Mouse (Mus musculus): Measurements from ENCODE around the gene Adamts1. TPM values are rescaled to one million over a fixed set of nuclear protein-coding genes. Genes with fewer than 3 reads are reported as not detected.

Gene Adamts1
- 10 to 100 TPM; 31.7 to 32.8 TPM for total RNA-seq (2021)
- polyA plus RNA-seq (2012; rRNA removed) = 18.4 and 23.4 TPM in 2 replicates
- long read RNA-seq, full-length matches to known transcripts = 48 of 54 reads
- long read RNA-seq, partial matches to known transcripts = 0 of 54 reads
- long read RNA-seq, other reads (novel, unspliced or antisense) = 6 of 54 reads

DNA sequence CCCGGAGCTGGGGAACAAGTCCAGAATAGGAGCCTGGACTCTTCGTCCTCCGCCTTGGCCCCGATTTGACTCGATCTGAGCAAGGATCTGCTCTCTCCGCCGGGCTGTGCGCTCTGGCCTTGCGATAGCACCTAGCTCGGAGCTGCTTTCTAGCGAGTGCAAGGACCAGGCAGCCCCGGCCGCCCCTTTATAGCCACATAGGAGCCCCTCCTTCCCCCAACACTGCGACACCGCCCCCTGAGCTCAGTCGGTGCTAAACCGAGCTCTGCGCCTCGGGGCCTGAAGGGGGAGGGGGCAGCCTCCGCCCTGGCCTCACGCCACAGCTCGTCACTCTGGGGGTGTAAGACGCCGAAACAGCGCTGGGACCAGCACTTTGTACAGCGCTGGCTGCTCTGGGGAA is at the start of gene Adamts1:
Gene Adamts1, minus strand, starts transcription at position 160 of the 400 bp plus-strand sequence.
- no peaks in the 10 kb centered on the region for H3K27me3 ChIP-seq (ENCODE audit: control insufficient read depth, insufficient read depth, low read length)
- H3K4me1 ChIP-seq (ENCODE audit: control insufficient read depth, insufficient read depth, low read length) = peaks cover 8% of the 10 kb centered on the region
- WGBS = under 1% methylated on average over 26 of the region's 26 CpGs
- intact Hi-C loops (cut with DNase I) = loop anchor here (5.0 to 10.0 kb wide), 7 partner anchors 78 to 1592 kb away; no protein-coding TSS in a partner anchor
- H3K27ac ChIP-seq = peak within 1 kb of the TSS; percentile 96
- H3K9ac ChIP-seq (ENCODE audit: low read depth, low read length) = peak within 1 kb of the TSS; percentile 94
- H3K36me3 ChIP-seq (ENCODE audit: control insufficient read depth, insufficient read depth, low read length) = peaks cover 13% of the 10 kb centered on the region
- TF ChIP-seq EP300 (IDR thresholded peaks at IDR 0.05; ENCODE audit: insufficient read depth, low read depth, low read length) = 0 out of 2 replicates have a peak, but pooled peaks have one; percentile 32
- peak; percentile 45 for TF ChIP-seq CTCF (IDR thresholded peaks at IDR 0.05)
- peak; percentile 98 for TF ChIP-seq POLR2A (IDR thresholded peaks at IDR 0.05; ENCODE audit: insufficient read depth, low read depth, low read length)
- peak within 1 kb of the TSS; percentile 55 for H3K4me3 ChIP-seq
- DNase-seq = peak; percentile 92 to 93
- no peaks in the 10 kb centered on the region for H3K79me2 ChIP-seq (replicated peaks; ENCODE audit: control insufficient read depth, insufficient read depth, low read length)

- H3K36me3 ChIP-seq (ENCODE audit: control insufficient read depth, insufficient read depth, low read length) = no peaks in the 10 kb centered on the region
- H3K79me2 ChIP-seq (replicated peaks; ENCODE audit: control insufficient read depth, insufficient read depth, low read length) = no peaks in the 10 kb centered on the region
- H3K27ac ChIP-seq = no peak overlapping the region
- H3K4me3 ChIP-seq = no peak overlapping the region
- H3K27me3 ChIP-seq (ENCODE audit: control insufficient read depth, insufficient read depth, low read length) = no peaks in the 10 kb centered on the region
- TF ChIP-seq EP300 (IDR thresholded peaks at IDR 0.05; ENCODE audit: insufficient read depth, low read depth, low read length) (no peak), POLR2A (IDR thresholded peaks at IDR 0.05; ENCODE audit: insufficient read depth, low read depth, low read length) (no peak), CTCF (IDR thresholded peaks at IDR 0.05) (no peak)
- WGBS = 62% methylated on average over 3 of the region's 3 CpGs
- H3K4me1 ChIP-seq (ENCODE audit: control insufficient read depth, insufficient read depth, low read length) = no peaks in the 10 kb centered on the region
- intact Hi-C loops (cut with DNase I) = no loop called here
- H3K9ac ChIP-seq (ENCODE audit: low read depth, low read length) = no peak overlapping the region
- DNase-seq = no peak
These were observed 24.2 kb upstream of the Adamts1 start for GRCm38 (mm10) chr16:85827066-85827465.

DNA sequence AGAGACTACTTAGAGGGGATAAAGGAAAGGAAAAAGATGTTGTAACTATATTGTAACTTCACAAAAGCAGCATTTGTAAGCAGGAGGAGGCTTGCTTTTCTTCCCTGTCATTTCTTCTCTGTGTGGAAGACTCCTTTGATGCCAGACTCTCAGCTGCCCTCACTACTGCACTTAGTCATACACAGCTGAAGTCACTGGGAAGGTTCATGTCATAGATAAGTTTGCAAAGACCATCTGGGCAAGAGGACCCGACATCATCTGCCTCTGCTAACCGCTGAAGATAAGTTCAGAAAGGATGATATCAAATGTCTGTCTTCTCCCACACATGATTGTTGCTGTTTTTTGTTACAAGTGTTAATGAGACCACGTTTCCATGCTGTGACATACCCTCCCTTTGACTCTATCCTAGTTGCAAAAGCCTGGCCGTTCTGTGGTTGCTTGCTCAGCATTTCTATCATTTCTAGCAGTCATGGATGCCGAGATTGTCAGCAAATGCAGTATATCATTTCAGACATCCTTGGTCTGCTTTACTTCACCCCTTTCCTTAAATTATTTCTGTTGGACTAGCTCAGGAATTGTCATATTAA is 19.5 kb upstream of the Adamts1 start:
- H3K79me2 ChIP-seq (replicated peaks; ENCODE audit: control insufficient read depth, insufficient read depth, low read length) = no peaks in the 10 kb centered on the region
- WGBS = 54% methylated on average over 5 of the region's 5 CpGs

GRCm38 (mm10) chr16:85819808-85820458 is 17.0 kb upstream of the Adamts1 start:
- H3K9ac ChIP-seq (ENCODE audit: low read depth, low read length) = no peak overlapping the region
- H3K79me2 ChIP-seq (replicated peaks; ENCODE audit: control insufficient read depth, insufficient read depth, low read length) = no peaks in the 10 kb centered on the region
- no peak for DNase-seq
- H3K27ac ChIP-seq = no peak overlapping the region
- TF ChIP-seq POLR2A (IDR thresholded peaks at IDR 0.05; ENCODE audit: insufficient read depth, low read depth, low read length) (no peak), CTCF (IDR thresholded peaks at IDR 0.05) (peak; percentile 62), EP300 (IDR thresholded peaks at IDR 0.05; ENCODE audit: insufficient read depth, low read depth, low read length) (no peak)
- H3K36me3 ChIP-seq (ENCODE audit: control insufficient read depth, insufficient read depth, low read length) = no peaks in the 10 kb centered on the region
- 52% methylated on average over 5 of the region's 5 CpGs for WGBS
- no peak overlapping the region for H3K4me3 ChIP-seq
- no peaks in the 10 kb centered on the region for H3K4me1 ChIP-seq (ENCODE audit: control insufficient read depth, insufficient read depth, low read length)
- intact Hi-C loops (cut with DNase I) = no loop called here
- no peaks in the 10 kb centered on the region for H3K27me3 ChIP-seq (ENCODE audit: control insufficient read depth, insufficient read depth, low read length)

More for the DNA sequence above, 19.5 kb upstream of the Adamts1 start:
- no peak overlapping the region for H3K4me3 ChIP-seq
- intact Hi-C loops (cut with DNase I) = no loop called here
- H3K27ac ChIP-seq = no peak overlapping the region
- TF ChIP-seq POLR2A (IDR thresholded peaks at IDR 0.05; ENCODE audit: insufficient read depth, low read depth, low read length) = no peak
- TF ChIP-seq EP300 (IDR thresholded peaks at IDR 0.05; ENCODE audit: insufficient read depth, low read depth, low read length) = no peak
- no peak for TF ChIP-seq CTCF (IDR thresholded peaks at IDR 0.05)
- no peaks in the 10 kb centered on the region for H3K36me3 ChIP-seq (ENCODE audit: control insufficient read depth, insufficient read depth, low read length)
- no peaks in the 10 kb centered on the region for H3K4me1 ChIP-seq (ENCODE audit: control insufficient read depth, insufficient read depth, low read length)
- H3K9ac ChIP-seq (ENCODE audit: low read depth, low read length) = no peak overlapping the region
- no peaks in the 10 kb centered on the region for H3K27me3 ChIP-seq (ENCODE audit: control insufficient read depth, insufficient read depth, low read length)
- no peak for DNase-seq

GRCm38 (mm10) chr16:85814116-85814515 is 11.2 kb upstream of the Adamts1 start:
- DNase-seq = no peak
- Histone ChIP-seq H3K36me3 (ENCODE audit: control insufficient read depth, insufficient read depth, low read length) (no peaks in the 10 kb centered on the region), H3K79me2 (replicated peaks; ENCODE audit: control insufficient read depth, insufficient read depth, low read length) (no peaks in the 10 kb centered on the region), H3K27me3 (ENCODE audit: control insufficient read depth, insufficient read depth, low read length) (no peaks in the 10 kb centered on the region), H3K4me1 (ENCODE audit: control insufficient read depth, insufficient read depth, low read length) (no peaks in the 10 kb centered on the region), H3K9ac (ENCODE audit: low read depth, low read length) (no peak overlapping the region), H3K4me3 (no peak overlapping the region), H3K27ac (no peak overlapping the region)
- WGBS = 90% methylated on average over 2 of the region's 2 CpGs
- intact Hi-C loops (cut with DNase I) = no loop called here
- TF ChIP-seq POLR2A (IDR thresholded peaks at IDR 0.05; ENCODE audit: insufficient read depth, low read depth, low read length) = no peak
- TF ChIP-seq EP300 (IDR thresholded peaks at IDR 0.05; ENCODE audit: insufficient read depth, low read depth, low read length) = no peak
- TF ChIP-seq CTCF (IDR thresholded peaks at IDR 0.05) = no peak

GRCm38 (mm10) chr16:85807626-85808025 is 4.7 kb upstream of the Adamts1 start:
- intact Hi-C loops (cut with DNase I) = loop anchor here (1.0 to 10.0 kb wide), 10 partner anchors 83 to 1587 kb away; no protein-coding TSS in a partner anchor
- peaks cover 1% of the 10 kb centered on the region; the same call in 1 of the 2 replicates for H3K4me1 ChIP-seq (ENCODE audit: control insufficient read depth, insufficient read depth, low read length)
- TF ChIP-seq EP300 (IDR thresholded peaks at IDR 0.05; ENCODE audit: insufficient read depth, low read depth, low read length) (peak; percentile 53; the same call in 1 of the 2 replicates), POLR2A (IDR thresholded peaks at IDR 0.05; ENCODE audit: insufficient read depth, low read depth, low read length) (no peak), CTCF (IDR thresholded peaks at IDR 0.05) (peak; percentile 74)
- no peak overlapping the region for H3K27ac ChIP-seq
- DNase-seq = peak; percentile 68 to 78
- H3K79me2 ChIP-seq (replicated peaks; ENCODE audit: control insufficient read depth, insufficient read depth, low read length) = no peaks in the 10 kb centered on the region
- no peaks in the 10 kb centered on the region for H3K36me3 ChIP-seq (ENCODE audit: control insufficient read depth, insufficient read depth, low read length)
- 12% methylated on average over 2 of the region's 2 CpGs for WGBS
- H3K9ac ChIP-seq (ENCODE audit: low read depth, low read length) = no peak overlapping the region
- H3K4me3 ChIP-seq = no peak overlapping the region
- no peaks in the 10 kb centered on the region for H3K27me3 ChIP-seq (ENCODE audit: control insufficient read depth, insufficient read depth, low read length)
